ENCODE assay signal across 21 mouse cellular contexts in the genomic region with DNA sequence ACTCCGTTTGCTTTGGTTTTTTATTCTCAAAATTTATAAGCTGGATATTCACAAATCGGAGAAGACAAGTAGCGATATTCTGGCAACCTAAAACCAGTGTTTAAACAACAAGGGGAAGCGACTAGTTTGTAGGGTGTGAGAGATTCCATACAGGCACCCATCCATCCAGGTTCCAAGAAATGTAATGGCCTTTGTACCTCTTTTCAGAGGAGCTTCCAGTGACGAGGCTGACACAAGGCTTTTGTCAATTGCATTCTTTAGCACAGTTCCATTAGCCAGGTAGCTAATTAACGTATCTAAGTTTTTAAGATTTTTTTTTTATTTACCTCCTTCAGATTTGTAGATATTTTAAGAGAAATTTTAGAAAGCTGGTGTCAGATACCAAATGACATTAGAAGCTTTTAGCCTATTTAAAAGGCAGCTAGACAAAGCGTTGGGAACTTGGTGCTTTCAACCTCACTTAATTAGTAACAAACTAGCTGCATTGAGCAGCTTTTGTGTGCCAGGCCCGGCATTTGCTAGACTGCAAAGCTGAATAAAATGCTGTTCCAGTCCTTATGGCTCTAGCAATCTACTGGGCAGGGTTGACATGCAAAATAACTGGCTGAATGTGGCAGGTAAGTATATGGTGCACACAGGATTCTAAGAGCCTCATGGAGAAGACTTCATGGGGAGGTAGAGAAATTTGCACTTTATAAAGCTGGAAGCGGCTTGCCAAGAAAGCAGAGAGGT. TPM values are rescaled to one million over a fixed set of nuclear protein-coding genes. Genes with fewer than 3 reads are reported as not detected.
DNase-seq lines count a peak whose midpoint lies in the region; ATAC-seq lines count a peak whose summit lies in the region.
"Had no signal": no experiment of that assay in that cellular context is flagged by ENCODE, and none has a peak within 500 bp of the region (broad histone marks: within the 10 kb centered on the region; RNA-seq: fewer than 3 reads in every experiment).

No protein-coding gene starts in this region.

- no peak overlapping the region for H3K9ac ChIP-seq in forebrain, embryonic 13.5 days
- no peak overlapping the region for H3K9ac ChIP-seq in hindbrain, embryonic 14.5 days
- H3K9ac ChIP-seq: embryonic facial prominence, embryonic 15.5 days; limb, embryonic 13.5 days; liver, embryonic 15.5 days; midbrain, embryonic 13.5 days had no signal

- peak overlapping the region; percentile 13; the same call in 1 of the 2 replicates for H3K27ac ChIP-seq in forebrain, embryonic 10.5 days
- peak overlapping the region; percentile 58 for H3K27ac ChIP-seq in forebrain, embryonic 13.5 days
- H3K27ac ChIP-seq in limb, embryonic 10.5 days: 0 out of 2 replicates have a peak overlapping the region, but pooled peaks have one; percentile 23
- H3K27ac ChIP-seq in hindbrain, embryonic 14.5 days: no peak overlapping the region
- H3K27ac ChIP-seq: embryonic facial prominence, embryonic 15.5 days; heart, embryonic 10.5 days; hindbrain, embryonic 10.5 days; limb, embryonic 13.5 days; liver, embryonic 15.5 days; midbrain, embryonic 13.5 days had no signal

- no peak overlapping the region for H3K4me3 ChIP-seq in forebrain, embryonic 10.5 days
- H3K4me3 ChIP-seq in forebrain, embryonic 13.5 days: no peak overlapping the region
- no peak overlapping the region for H3K4me3 ChIP-seq in limb, embryonic 10.5 days
- no peak overlapping the region for H3K4me3 ChIP-seq in hindbrain, embryonic 14.5 days (replicated peaks; ENCODE audit: low read length)
- H3K4me3 ChIP-seq: embryonic facial prominence, embryonic 15.5 days; heart, embryonic 10.5 days; hindbrain, embryonic 10.5 days; limb, embryonic 13.5 days; liver, embryonic 15.5 days; midbrain, embryonic 13.5 days; myocyte had no signal

- peak; percentile 62 for ATAC-seq in forebrain, embryonic 13.5 days
- ATAC-seq in hindbrain, embryonic 14.5 days (ENCODE audit: low FRiP score): no peak
- ATAC-seq: lung, postnatal 0 days had no signal

- no peaks in the 10 kb centered on the region for H3K9me3 ChIP-seq in forebrain, embryonic 10.5 days
- no peaks in the 10 kb centered on the region for H3K9me3 ChIP-seq in forebrain, embryonic 13.5 days (replicated peaks)
- no peaks in the 10 kb centered on the region for H3K9me3 ChIP-seq in limb, embryonic 10.5 days (replicated peaks)
- H3K9me3 ChIP-seq in hindbrain, embryonic 14.5 days (ENCODE audit: control insufficient read depth, low read length): no peaks in the 10 kb centered on the region
- H3K9me3 ChIP-seq: embryonic facial prominence, embryonic 15.5 days; heart, embryonic 10.5 days; hindbrain, embryonic 10.5 days; limb, embryonic 13.5 days; liver, embryonic 15.5 days; midbrain, embryonic 13.5 days had no signal

- H3K36me3 ChIP-seq in forebrain, embryonic 10.5 days (replicated peaks): no peaks in the 10 kb centered on the region
- H3K36me3 ChIP-seq in forebrain, embryonic 13.5 days (ENCODE audit: poor library complexity, severe bottlenecking): no peaks in the 10 kb centered on the region
- H3K36me3 ChIP-seq in limb, embryonic 10.5 days: no peaks in the 10 kb centered on the region
- H3K36me3 ChIP-seq in hindbrain, embryonic 14.5 days (replicated peaks; ENCODE audit: control insufficient read depth, insufficient read depth): no peaks in the 10 kb centered on the region
- H3K36me3 ChIP-seq: embryonic facial prominence, embryonic 15.5 days; heart, embryonic 10.5 days; hindbrain, embryonic 10.5 days; limb, embryonic 13.5 days; liver, embryonic 15.5 days; midbrain, embryonic 13.5 days had no signal

- 0 out of 2 replicates have a peak overlapping the region, but pooled peaks have one; percentile 15 for H3K4me2 ChIP-seq in forebrain, embryonic 13.5 days
- no peak overlapping the region for H3K4me2 ChIP-seq in hindbrain, embryonic 14.5 days (replicated peaks)
- H3K4me2 ChIP-seq: embryonic facial prominence, embryonic 15.5 days; limb, embryonic 13.5 days; liver, embryonic 15.5 days; midbrain, embryonic 13.5 days had no signal

- 54% methylated on average over 9 of the region's 9 CpGs for WGBS in forebrain, embryonic 10.5 days
- 31% methylated on average over 9 of the region's 9 CpGs for whole genome bisulfite sequencing in forebrain, embryonic 13.5 days
- WGBS in limb, embryonic 10.5 days: 84% methylated on average over 9 of the region's 9 CpGs
- 56% methylated on average over 9 of the region's 9 CpGs for WGBS in hindbrain, embryonic 14.5 days

- peaks cover 37% of the 10 kb centered on the region for H3K4me1 ChIP-seq in forebrain, embryonic 10.5 days
- H3K4me1 ChIP-seq in forebrain, embryonic 13.5 days: peaks cover 33% of the 10 kb centered on the region
- H3K4me1 ChIP-seq in limb, embryonic 10.5 days: 0 out of 2 replicates have a peak, but pooled peaks cover 3% of the 10 kb centered on the region
- peaks cover 21% of the 10 kb centered on the region for H3K4me1 ChIP-seq in hindbrain, embryonic 14.5 days (replicated peaks; ENCODE audit: control insufficient read depth, insufficient read depth, low read length)
- H3K4me1 ChIP-seq: liver, embryonic 15.5 days had no signal

- H3K27me3 ChIP-seq in forebrain, embryonic 10.5 days (ENCODE audit: poor library complexity, severe bottlenecking): no peaks in the 10 kb centered on the region
- H3K27me3 ChIP-seq in forebrain, embryonic 13.5 days: no peaks in the 10 kb centered on the region
- H3K27me3 ChIP-seq in limb, embryonic 10.5 days (ENCODE audit: low read depth, poor library complexity, severe bottlenecking): no peaks in the 10 kb centered on the region
- no peaks in the 10 kb centered on the region for H3K27me3 ChIP-seq in hindbrain, embryonic 14.5 days (ENCODE audit: control insufficient read depth, insufficient read depth, low read length)
- H3K27me3 ChIP-seq: embryonic facial prominence, embryonic 15.5 days; limb, embryonic 13.5 days; liver, embryonic 15.5 days; midbrain, embryonic 13.5 days had no signal

- peak; percentile 38 for DNase-seq in kidney, adult 9 months
- no peak for DNase-seq in kidney, postnatal 4 days
- no peak for DNase-seq in forebrain, embryonic 10.5 days (ENCODE audit: extremely low spot score, low spot score)
- DNase-seq in limb, embryonic 10.5 days (ENCODE audit: low spot score): no peak
- no peak for DNase-seq in hindbrain, embryonic 14.5 days (ENCODE audit: low spot score)
- no peak for DNase-seq in layer of hippocampus, adult 8-10 months (ENCODE audit: low spot score in 2 of 2)
- DNase-seq: adrenal gland, postnatal 36 days; cerebellum, adult 2 months; cerebellum, postnatal 36 days; right cerebral cortex, postnatal 4 days; thymus, adult 2 months had no signal

RNA-seq across cellular contexts. Expression of a gene that starts 46.6 kb away (rescaled TPM):
- 3.0 and 4.8 TPM in 2 replicates for polyA plus RNA-seq in forebrain, embryonic 10.5 days (2016; fragmentation: Nextera tagmentation; extraction: Ambion mirVana)
- 29.7 and 40.4 TPM in 2 replicates for polyA plus RNA-seq in forebrain, embryonic 13.5 days (2015; fragmentation: Nextera tagmentation; extraction: Ambion mirVana)
- 3.1 and 5.5 TPM in 2 replicates for polyA plus RNA-seq in limb, embryonic 10.5 days (2016; fragmentation: Nextera tagmentation; extraction: Ambion mirVana)
- 33.9 and 34.2 TPM in 2 replicates for polyA plus RNA-seq in hindbrain, embryonic 14.5 days (2014; fragmentation: Nextera tagmentation; extraction: Ambion mirVana)
- 100 to 1,000 TPM in 1 of 4 experiments, 10 to 100 TPM in 3; 92.1 to 105 (median 98.5) TPM for total RNA-seq in layer of hippocampus, adult 8-10 months (2022)
- total RNA-seq: neutrophil, adult 5-6 weeks had no signal
- polyA plus RNA-seq: myocyte had no signal
